Mouse (Mus musculus) hindbrain, embryonic 12.5 days (tissue): ENCODE results near the gene Tmem198. TPM values are rescaled to one million over a fixed set of nuclear protein-coding genes. Genes with fewer than 3 reads are reported as not detected.

ENCODE experiments used
- ATAC-seq: fragments of 200-750 bp; cut with Nextera tagmentation; 2 replicates; pipeline ENCODE4 v1.8.0; 2017; ENCODE audit warnings: moderate TSS enrichment; ENCODE audit not compliant: low FRiP score
- H3K27ac ChIP-seq: fragments of 300-500 bp; sonication (generic); 2 replicates; pipeline ENCODE4 v1.5.1; 2016; ENCODE audit warnings: mild to moderate bottlenecking
- H3K27me3 ChIP-seq: fragments of 300-500 bp; sonication (generic); 2 replicates; pipeline ENCODE4 v1.6.1; 2016; ENCODE audit warnings: mild to moderate bottlenecking
- H3K36me3 ChIP-seq: fragments of 300-500 bp; sonication (generic); 2 replicates; pipeline ENCODE4 v1.6.1; 2016; ENCODE audit warnings: mild to moderate bottlenecking
- H3K4me1 ChIP-seq: fragments of 300-500 bp; sonication (generic); 2 replicates; pipeline ENCODE4 v1.6.1; 2016
- H3K4me2 ChIP-seq: fragments of 300-500 bp; sonication (generic); replicated peaks from 2 replicates; pipeline ENCODE4 v1.6.1; 2016; ENCODE audit warnings: mild to moderate bottlenecking
- H3K4me3 ChIP-seq: fragments of 300-500 bp; sonication (generic); 2 replicates; pipeline ENCODE4 v1.5.1; 2016; ENCODE audit warnings: mild to moderate bottlenecking
- H3K9ac ChIP-seq: fragments of 300-500 bp; sonication (generic); 2 replicates; pipeline ENCODE4 v1.6.1; 2016; ENCODE audit warnings: mild to moderate bottlenecking, moderate library complexity
- H3K9me3 ChIP-seq: fragments of 300-500 bp; sonication (generic); replicated peaks from 2 replicates; pipeline ENCODE4 v1.6.1; 2016; ENCODE audit warnings: mild to moderate bottlenecking
- WGBS: fragments of 180-500 bp; shearing (Covaris S2); methylation state at CpG from one replicate; pipeline ENCODE4 v1.1.7; 2016; 5-methylcytosine and 5-hydroxymethylcytosine counted together
- polyA plus RNA-seq: library from polyadenylated mRNA; unstranded; fragments of >200 nt; fragmentation: Nextera tagmentation; extraction: Ambion mirVana; gene quantifications from 2 replicates; pipeline ENCODE4 v1.2.1, GENCODE M21; 2016

Gene Tmem198
- polyA plus RNA-seq: 25.3 and 25.7 TPM in 2 replicates

DNA sequence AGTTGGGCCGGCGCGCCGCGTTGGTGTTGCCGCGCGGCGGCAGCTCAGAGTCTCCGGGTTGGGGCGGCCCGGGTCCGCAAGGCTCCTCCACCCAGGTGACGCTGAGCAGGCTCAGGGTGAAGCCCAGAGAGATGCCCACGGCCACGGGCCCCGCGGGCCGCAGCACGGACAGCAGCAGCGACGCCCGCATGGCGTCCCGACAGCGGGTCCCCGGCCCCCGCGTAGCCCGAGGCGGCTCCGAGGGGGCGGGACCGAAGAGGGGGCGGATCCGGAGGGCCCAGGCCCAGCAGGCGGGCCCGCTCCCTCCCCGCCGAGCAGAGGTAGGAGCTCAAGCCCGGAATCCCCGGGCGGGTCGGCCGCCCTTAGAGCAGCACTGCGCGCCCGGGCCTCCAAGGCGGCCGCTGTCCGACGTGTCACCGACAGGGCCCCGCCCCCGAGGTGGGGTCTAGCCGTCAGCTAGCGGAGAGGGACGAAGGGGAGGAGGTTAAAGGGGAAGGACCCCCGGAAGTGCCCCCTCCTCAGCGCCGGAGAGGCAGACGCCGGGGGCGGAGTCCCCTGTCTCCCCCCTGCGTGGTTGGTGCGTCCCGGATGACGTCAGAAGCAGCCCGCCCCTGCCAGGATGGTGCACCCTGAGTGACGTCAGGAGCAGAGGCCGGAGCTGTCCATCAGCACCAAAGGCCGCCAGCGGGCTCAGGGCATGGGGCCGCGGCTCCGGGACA, at the start of gene Tmem198, which contains the start of gene Chpf:
Gene Tmem198 (plus strand): TSS at position 617 of the 719 bp plus-strand sequence.
Gene Chpf (minus strand): TSS at position 392 of the 719 bp plus-strand sequence.
- H3K27ac ChIP-seq: peak within 1 kb of the TSS; percentile 86
- peaks cover 32% of the 10 kb centered on the region for H3K36me3 ChIP-seq
- ATAC-seq: peak; percentile 92
- H3K4me2 ChIP-seq: peak within 1 kb of the TSS; percentile 92
- no peaks in the 10 kb centered on the region for H3K9me3 ChIP-seq
- under 1% methylated on average over 72 of the region's 76 CpGs for WGBS
- peak within 1 kb of the TSS; percentile 81 for H3K4me3 ChIP-seq
- peak within 1 kb of the TSS; percentile 86 for H3K9ac ChIP-seq
- H3K27me3 ChIP-seq: peaks cover 32% of the 10 kb centered on the region
- H3K4me1 ChIP-seq: peaks cover 37% of the 10 kb centered on the region

DNA sequence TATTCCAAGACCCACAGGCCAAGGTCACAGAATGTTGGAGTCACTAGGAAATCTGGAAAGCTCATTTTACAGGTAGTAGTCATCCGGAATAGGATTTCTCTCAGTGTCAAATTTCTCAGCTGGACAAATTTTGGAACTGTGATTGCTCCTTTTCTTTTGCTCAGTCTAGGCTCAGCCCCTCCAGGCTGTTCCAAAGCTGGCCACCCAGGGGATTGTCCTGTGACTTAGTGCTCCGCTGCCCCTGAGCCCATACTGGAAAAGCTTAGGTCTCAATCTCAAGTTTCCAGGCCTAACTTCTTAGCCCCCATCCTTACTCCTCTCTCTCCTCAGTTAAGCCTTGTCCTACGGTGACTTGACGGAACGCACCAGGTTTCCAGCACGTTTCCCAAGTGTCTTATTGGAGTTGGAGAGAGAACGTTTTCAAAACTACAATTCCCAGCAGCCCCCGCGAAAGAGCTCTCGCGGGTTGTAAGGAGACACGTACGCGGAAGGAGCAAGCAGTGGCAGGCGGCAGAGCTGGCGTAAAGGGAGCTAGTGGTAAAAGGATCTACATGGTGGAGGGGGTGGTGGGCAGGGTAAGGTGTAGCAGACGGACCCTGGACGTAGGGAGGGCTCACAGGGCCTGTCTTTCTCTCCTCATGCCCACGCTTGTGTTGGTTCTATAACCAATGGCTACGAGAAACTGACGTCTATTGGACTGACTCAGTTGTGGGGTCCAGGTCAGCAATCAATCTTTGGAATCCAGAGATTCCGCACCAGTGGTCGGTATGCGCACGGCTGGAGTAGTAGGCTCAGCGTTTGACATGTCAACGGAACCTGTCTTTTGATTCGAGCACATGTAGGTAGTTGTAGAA, 43.6 kb upstream of the Tmem198 start, which contains the start of gene Gmppa:
Gene Gmppa (plus strand): TSS at position 456 of the 854 bp plus-strand sequence.
- Histone ChIP-seq H3K36me3 (peaks cover 3% of the 10 kb centered on the region; the same call in 1 of the 2 replicates), H3K4me1 (peaks cover 22% of the 10 kb centered on the region), H3K9me3 (no peaks in the 10 kb centered on the region), H3K4me3 (peak within 1 kb of the TSS; percentile 62), H3K9ac (peak within 1 kb of the TSS; percentile 77), H3K27ac (peak within 1 kb of the TSS; percentile 66), H3K27me3 (peaks cover 7% of the 10 kb centered on the region; the same call in 1 of the 2 replicates), H3K4me2 (peak within 1 kb of the TSS; percentile 75)
- peak; percentile 80 for ATAC-seq
- 6% methylated on average over 28 of the region's 28 CpGs for WGBS

DNA sequence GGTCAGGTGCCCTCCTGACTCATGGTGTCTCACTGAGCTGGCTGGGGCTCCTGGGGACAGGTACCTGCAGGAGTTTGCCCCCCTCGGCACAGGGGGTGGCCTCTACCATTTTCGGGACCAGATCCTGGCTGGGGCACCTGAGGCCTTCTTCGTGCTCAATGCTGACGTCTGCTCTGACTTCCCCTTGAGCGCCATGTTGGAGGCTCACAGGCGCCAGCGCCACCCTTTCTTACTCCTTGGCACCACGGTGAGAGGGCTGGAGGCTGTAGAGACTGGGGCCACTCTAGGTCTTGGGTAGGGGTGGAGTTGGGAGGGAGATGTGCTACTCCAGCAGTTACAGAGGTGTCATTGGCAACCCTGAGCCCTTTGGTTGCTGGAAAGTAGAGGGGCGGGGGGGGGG, 40.5 kb upstream of the Tmem198 start:
- WGBS: 78% methylated on average over 8 of the region's 9 CpGs
- peak overlapping the region; percentile 55 for H3K27ac ChIP-seq

GRCm38 (mm10) chr1:75440661-75441060, 38.7 kb upstream of the Tmem198 start:
- no peak overlapping the region for H3K4me2 ChIP-seq
- no peak overlapping the region for H3K9ac ChIP-seq
- WGBS: 91% methylated on average over 7 of the region's 7 CpGs
- H3K4me3 ChIP-seq: no peak overlapping the region
- H3K9me3 ChIP-seq: no peaks in the 10 kb centered on the region
- H3K27me3 ChIP-seq: peaks cover 8% of the 10 kb centered on the region
- H3K36me3 ChIP-seq: peaks cover 7% of the 10 kb centered on the region; the same call in 1 of the 2 replicates
- peaks cover 62% of the 10 kb centered on the region for H3K4me1 ChIP-seq
- H3K27ac ChIP-seq: no peak overlapping the region; the same call in 1 of the 2 replicates
- ATAC-seq: no peak

More for the DNA sequence above, 40.5 kb upstream of the Tmem198 start:
- H3K4me1 ChIP-seq: peaks cover 43% of the 10 kb centered on the region
- H3K9me3 ChIP-seq: no peaks in the 10 kb centered on the region
- H3K27me3 ChIP-seq: 0 out of 2 replicates have a peak, but pooled peaks cover 3% of the 10 kb centered on the region
- H3K4me2 ChIP-seq: no peak overlapping the region
- no peak overlapping the region for H3K9ac ChIP-seq
- H3K36me3 ChIP-seq: peaks cover 7% of the 10 kb centered on the region; the same call in 1 of the 2 replicates
- ATAC-seq: no peak
- H3K4me3 ChIP-seq: no peak overlapping the region

GRCm38 (mm10) chr1:75441471-75441996, 37.8 kb upstream of the Tmem198 start:
- no peak overlapping the region for H3K27ac ChIP-seq
- no peak overlapping the region for H3K4me3 ChIP-seq
- no peak overlapping the region for H3K9ac ChIP-seq
- no peaks in the 10 kb centered on the region for H3K9me3 ChIP-seq
- 86% methylated on average over 14 of the region's 15 CpGs for WGBS
- H3K36me3 ChIP-seq: peaks cover 7% of the 10 kb centered on the region; the same call in 1 of the 2 replicates
- H3K27me3 ChIP-seq: peaks cover 13% of the 10 kb centered on the region
- ATAC-seq: no peak
- H3K4me1 ChIP-seq: peaks cover 65% of the 10 kb centered on the region
- H3K4me2 ChIP-seq: no peak overlapping the region

- peak overlapping the region; percentile 92; the same call in 1 of the 2 replicates for H3K27ac ChIP-seq
- ATAC-seq: no peak
These were observed 37.2 kb upstream of the Tmem198 start for GRCm38 (mm10) chr1:75442171-75442570.

DNA sequence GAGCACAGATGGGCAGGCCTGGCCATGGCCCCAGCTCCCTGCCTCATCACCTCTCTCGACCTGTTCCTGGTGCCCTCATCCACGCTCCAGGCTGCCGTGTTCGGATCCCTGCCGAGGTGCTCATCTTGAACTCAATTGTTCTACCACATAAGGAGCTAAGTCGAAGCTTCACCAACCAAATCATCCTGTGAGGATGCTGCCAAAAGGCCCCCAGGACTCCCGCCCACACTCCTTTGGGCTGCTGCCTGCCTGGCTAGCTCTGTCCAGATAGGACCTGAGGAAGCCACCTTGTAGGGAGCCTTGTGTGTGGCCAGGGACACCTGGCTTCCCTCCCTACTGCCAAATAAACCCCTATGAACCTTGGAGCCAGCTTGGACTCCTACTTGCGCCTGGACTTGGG, 36.5 kb upstream of the Tmem198 start:
- peaks cover 16% of the 10 kb centered on the region for H3K27me3 ChIP-seq
- peak overlapping the region; percentile 92 for H3K27ac ChIP-seq
- H3K4me2 ChIP-seq: peak overlapping the region; percentile 3; the same call in 1 of the 2 replicates
- H3K4me3 ChIP-seq: no peak overlapping the region
- H3K9ac ChIP-seq: peak overlapping the region; percentile 45; the same call in 1 of the 2 replicates
- peaks cover 7% of the 10 kb centered on the region; the same call in 1 of the 2 replicates for H3K36me3 ChIP-seq
- no peaks in the 10 kb centered on the region for H3K9me3 ChIP-seq
- WGBS: 29% methylated on average over 8 of the region's 8 CpGs
- H3K4me1 ChIP-seq: peaks cover 72% of the 10 kb centered on the region
- ATAC-seq: peak; percentile 1; the same call in 1 of the 2 replicates

More at GRCm38 (mm10) chr1:75442171-75442570, 37.2 kb upstream of the Tmem198 start:
- 85% methylated on average over 9 of the region's 9 CpGs for WGBS
- no peak overlapping the region for H3K4me3 ChIP-seq
- H3K27me3 ChIP-seq: peaks cover 13% of the 10 kb centered on the region
- no peaks in the 10 kb centered on the region for H3K9me3 ChIP-seq
- H3K36me3 ChIP-seq: peaks cover 7% of the 10 kb centered on the region; the same call in 1 of the 2 replicates
- peaks cover 66% of the 10 kb centered on the region for H3K4me1 ChIP-seq
- no peak overlapping the region for H3K9ac ChIP-seq
- H3K4me2 ChIP-seq: no peak overlapping the region

GRCm38 (mm10) chr1:75443247-75444024, 35.9 kb upstream of the Tmem198 start:
- Histone ChIP-seq H3K27me3 (peaks cover 22% of the 10 kb centered on the region), H3K27ac (peak overlapping the region; percentile 92), H3K9ac (peak overlapping the region; percentile 45; the same call in 1 of the 2 replicates), H3K4me2 (peak overlapping the region; percentile 24), H3K4me1 (peaks cover 79% of the 10 kb centered on the region), H3K4me3 (no peak overlapping the region), H3K9me3 (no peaks in the 10 kb centered on the region), H3K36me3 (peaks cover 7% of the 10 kb centered on the region; the same call in 1 of the 2 replicates)
- WGBS: 14% methylated on average over 13 of the region's 13 CpGs
- peak; percentile 12; the same call in 1 of the 2 replicates for ATAC-seq

- ATAC-seq: peak; percentile 17; the same call in 1 of the 2 replicates
- H3K27me3 ChIP-seq: peaks cover 30% of the 10 kb centered on the region
- WGBS: 23% methylated on average over 3 of the region's 3 CpGs
- H3K4me1 ChIP-seq: peaks cover 79% of the 10 kb centered on the region
- H3K9ac ChIP-seq: no peak overlapping the region
- peaks cover 7% of the 10 kb centered on the region; the same call in 1 of the 2 replicates for H3K36me3 ChIP-seq
- H3K27ac ChIP-seq: peak overlapping the region; percentile 92
- peak overlapping the region; percentile 39; the same call in 1 of the 2 replicates for H3K4me2 ChIP-seq
- H3K4me3 ChIP-seq: no peak overlapping the region
- H3K9me3 ChIP-seq: no peaks in the 10 kb centered on the region
These were observed 35.1 kb upstream of the Tmem198 start for GRCm38 (mm10) chr1:75444208-75444607.

GRCm38 (mm10) chr1:75445141-75445701, 34.1 kb upstream of the Tmem198 start:
- WGBS: 11% methylated on average over 9 of the region's 9 CpGs

More at GRCm38 (mm10) chr1:75445141-75445701, 34.1 kb upstream of the Tmem198 start:
- H3K4me3 ChIP-seq: no peak overlapping the region
- H3K27ac ChIP-seq: peak overlapping the region; percentile 92
- peak overlapping the region; percentile 39 for H3K4me2 ChIP-seq
- H3K4me1 ChIP-seq: peaks cover 87% of the 10 kb centered on the region
- no peaks in the 10 kb centered on the region for H3K9me3 ChIP-seq
- ATAC-seq: 0 out of 2 replicates have a peak, but pooled peaks have one; percentile 2
- peak overlapping the region; percentile 32; the same call in 1 of the 2 replicates for H3K9ac ChIP-seq
- H3K36me3 ChIP-seq: peaks cover 7% of the 10 kb centered on the region; the same call in 1 of the 2 replicates
- peaks cover 40% of the 10 kb centered on the region for H3K27me3 ChIP-seq
